Mouse (Mus musculus) heart, postnatal 0 days (tissue): Measurements from ENCODE around the gene Rnf7.

Experiments used
- CTCF ChIP-seq: IDR thresholded peaks from 2 replicates; pipeline ENCODE4 v1.5.1; 2016; ENCODE audit warnings: antibody characterized with exemption, control low read depth, low read depth
- EP300 ChIP-seq: IDR thresholded peaks from 2 replicates; pipeline ENCODE4 v1.6.1; 2016; ENCODE audit warnings: antibody characterized with exemption, low read depth

- TF ChIP-seq CTCF (no peak), EP300 (no peak)
Observed at GRCm38 (mm10) chr9:96506011-96506498, 27.6 kb upstream of the Rnf7 start.
